Mouse (Mus musculus): ENCODE data around the gene Ttc28. TPM values are rescaled to one million over a fixed set of nuclear protein-coding genes. Genes with fewer than 3 reads are reported as not detected.
"Not testable (repeated sequence)": the region's sequence is repeated elsewhere in the genome, so short reads cannot be mapped to it uniquely, and the experiment has no call there.

Gene Ttc28
- total and polyA plus RNA-seq, 2 experiments, result 0.81 to 0.83 TPM

GRCm38 (mm10) chr5:110875286-110875685 is 4.3 kb upstream of the Ttc28 start:
- no peak overlapping the region for H3K27ac ChIP-seq (replicated peaks; ENCODE audit: insufficient read depth, low read depth, low read length)
- H3K27me3 ChIP-seq (ENCODE audit: control insufficient read depth, insufficient read depth, low read length), result no peaks in the 10 kb centered on the region
- WGBS, result 100% methylated on average over 1 of the region's 1 CpGs
- TF ChIP-seq POLR2A (IDR thresholded peaks at IDR 0.05; ENCODE audit: extremely low read depth, insufficient read depth, low read length) (no peak), CTCF (IDR thresholded peaks at IDR 0.05; ENCODE audit: low read depth, low read length) (no peak)
- H3K4me3 ChIP-seq (ENCODE audit: insufficient read depth, low read depth, low read length), result no peak overlapping the region
- no peaks in the 10 kb centered on the region for H3K36me3 ChIP-seq (ENCODE audit: control insufficient read depth, insufficient read depth, low read length)
- H3K79me2 ChIP-seq (ENCODE audit: control insufficient read depth, insufficient read depth, low read length), result no peaks in the 10 kb centered on the region
- H3K9ac ChIP-seq (ENCODE audit: low read depth, low read length), result no peak overlapping the region
- H3K4me1 ChIP-seq (ENCODE audit: control insufficient read depth, insufficient read depth, low read length), result peaks cover 2% of the 10 kb centered on the region; the same call in 1 of the 2 replicates
- no peak for DNase-seq (ENCODE audit: extremely low read depth, low read depth, low spot score)

GRCm38 (mm10) chr5:110877666-110878505 is 1.7 kb upstream of the Ttc28 start:
- no peak for DNase-seq (ENCODE audit: extremely low read depth, low read depth, low spot score)
- H3K79me2 ChIP-seq (ENCODE audit: control insufficient read depth, insufficient read depth, low read length), result no peaks in the 10 kb centered on the region
- no peak for TF ChIP-seq POLR2A (IDR thresholded peaks at IDR 0.05; ENCODE audit: extremely low read depth, insufficient read depth, low read length)
- no peak for TF ChIP-seq CTCF (IDR thresholded peaks at IDR 0.05; ENCODE audit: low read depth, low read length)
- no peaks in the 10 kb centered on the region for H3K36me3 ChIP-seq (ENCODE audit: control insufficient read depth, insufficient read depth, low read length)
- WGBS, result 98% methylated on average over 5 of the region's 5 CpGs
- H3K27ac ChIP-seq (replicated peaks; ENCODE audit: insufficient read depth, low read depth, low read length), result no peak overlapping the region
- no peak overlapping the region for H3K4me3 ChIP-seq (ENCODE audit: insufficient read depth, low read depth, low read length)
- no peak overlapping the region for H3K9ac ChIP-seq (ENCODE audit: low read depth, low read length)
- H3K4me1 ChIP-seq (ENCODE audit: control insufficient read depth, insufficient read depth, low read length), result peaks cover 2% of the 10 kb centered on the region; the same call in 1 of the 2 replicates
- no peaks in the 10 kb centered on the region for H3K27me3 ChIP-seq (ENCODE audit: control insufficient read depth, insufficient read depth, low read length)

- H3K79me2 ChIP-seq (ENCODE audit: control insufficient read depth, insufficient read depth, low read length); H3K9ac ChIP-seq (ENCODE audit: low read depth, low read length); H3K4me3 ChIP-seq (ENCODE audit: insufficient read depth, low read depth, low read length); H3K27ac ChIP-seq (replicated peaks; ENCODE audit: insufficient read depth, low read depth, low read length); H3K36me3 ChIP-seq (ENCODE audit: control insufficient read depth, insufficient read depth, low read length); H3K4me1 ChIP-seq (ENCODE audit: control insufficient read depth, insufficient read depth, low read length); H3K27me3 ChIP-seq (ENCODE audit: control insufficient read depth, insufficient read depth, low read length); DNase-seq (ENCODE audit: extremely low read depth, low read depth, low spot score): not testable (repeated sequence)
- 100% methylated on average over 1 of the region's 1 CpGs for WGBS
Observed at GRCm38 (mm10) chr5:110878526-110878925, 1.1 kb upstream of the Ttc28 start.

GRCm38 (mm10) chr5:110879042-110879441 is 561 bp upstream of the Ttc28 start:
- 67% methylated on average over 7 of the region's 7 CpGs for WGBS
- Histone ChIP-seq H3K79me2 (ENCODE audit: control insufficient read depth, insufficient read depth, low read length) (no peaks in the 10 kb centered on the region), H3K27ac (replicated peaks; ENCODE audit: insufficient read depth, low read depth, low read length) (no peak overlapping the region)

GRCm38 (mm10) chr5:110888596-110888995 is 9.0 kb downstream of the Ttc28 start:
- H3K9ac ChIP-seq (ENCODE audit: low read depth, low read length), result no peak overlapping the region
- no peak overlapping the region for H3K27ac ChIP-seq (replicated peaks; ENCODE audit: insufficient read depth, low read depth, low read length)
- H3K4me1 ChIP-seq (ENCODE audit: control insufficient read depth, insufficient read depth, low read length), result no peaks in the 10 kb centered on the region
- no peaks in the 10 kb centered on the region for H3K79me2 ChIP-seq (ENCODE audit: control insufficient read depth, insufficient read depth, low read length)
- WGBS, result 94% methylated on average over 4 of the region's 4 CpGs
- H3K27me3 ChIP-seq (ENCODE audit: control insufficient read depth, insufficient read depth, low read length), result no peaks in the 10 kb centered on the region
- no peaks in the 10 kb centered on the region for H3K36me3 ChIP-seq (ENCODE audit: control insufficient read depth, insufficient read depth, low read length)
- TF ChIP-seq CTCF (IDR thresholded peaks at IDR 0.05; ENCODE audit: low read depth, low read length) (no peak), POLR2A (IDR thresholded peaks at IDR 0.05; ENCODE audit: extremely low read depth, insufficient read depth, low read length) (no peak)
- no peak for DNase-seq (ENCODE audit: extremely low read depth, low read depth, low spot score)
- H3K4me3 ChIP-seq (ENCODE audit: insufficient read depth, low read depth, low read length), result no peak overlapping the region

More at GRCm38 (mm10) chr5:110879042-110879441, 561 bp upstream of the Ttc28 start:
- Histone ChIP-seq H3K4me3 (ENCODE audit: insufficient read depth, low read depth, low read length) (peak overlapping the region; percentile 65), H3K36me3 (ENCODE audit: control insufficient read depth, insufficient read depth, low read length) (no peaks in the 10 kb centered on the region), H3K9ac (ENCODE audit: low read depth, low read length) (peak overlapping the region; percentile 93), H3K4me1 (ENCODE audit: control insufficient read depth, insufficient read depth, low read length) (peaks cover 2% of the 10 kb centered on the region; the same call in 1 of the 2 replicates), H3K27me3 (ENCODE audit: control insufficient read depth, insufficient read depth, low read length) (no peaks in the 10 kb centered on the region)
- DNase-seq (ENCODE audit: extremely low read depth, low read depth, low spot score), result no peak
- TF ChIP-seq POLR2A (IDR thresholded peaks at IDR 0.05; ENCODE audit: extremely low read depth, insufficient read depth, low read length) (no peak), CTCF (IDR thresholded peaks at IDR 0.05; ENCODE audit: low read depth, low read length) (no peak)

- H3K9ac ChIP-seq (ENCODE audit: low read depth, low read length), result no peak overlapping the region
- 93% methylated on average over 1 of the region's 1 CpGs for WGBS
- no peak overlapping the region for H3K4me3 ChIP-seq (ENCODE audit: insufficient read depth, low read depth, low read length)
- no peak overlapping the region for H3K27ac ChIP-seq (replicated peaks; ENCODE audit: insufficient read depth, low read depth, low read length)
- TF ChIP-seq CTCF (IDR thresholded peaks at IDR 0.05; ENCODE audit: low read depth, low read length), result no peak
- no peak for TF ChIP-seq POLR2A (IDR thresholded peaks at IDR 0.05; ENCODE audit: extremely low read depth, insufficient read depth, low read length)
- H3K36me3 ChIP-seq (ENCODE audit: control insufficient read depth, insufficient read depth, low read length), result no peaks in the 10 kb centered on the region
- no peaks in the 10 kb centered on the region for H3K79me2 ChIP-seq (ENCODE audit: control insufficient read depth, insufficient read depth, low read length)
- DNase-seq (ENCODE audit: extremely low read depth, low read depth, low spot score), result no peak
- H3K4me1 ChIP-seq (ENCODE audit: control insufficient read depth, insufficient read depth, low read length), result no peaks in the 10 kb centered on the region
- no peaks in the 10 kb centered on the region for H3K27me3 ChIP-seq (ENCODE audit: control insufficient read depth, insufficient read depth, low read length)
Observed at GRCm38 (mm10) chr5:110889945-110890344, 10.3 kb downstream of the Ttc28 start.
